14 mouse cellular contexts compared by ENCODE assay signal in genomic region chr3:146778913-146779312, GRCm38 (mm10). TPM values are rescaled to one million over a fixed set of nuclear protein-coding genes. Genes with fewer than 3 reads are reported as not detected.
DNase-seq lines count a peak whose midpoint lies in the region; ATAC-seq and TF ChIP-seq lines count a peak whose summit lies in the region.
"Had no signal": no experiment of that assay in that cellular context is flagged by ENCODE, and none has a peak within 500 bp of the region (broad histone marks: within the 10 kb centered on the region; RNA-seq: fewer than 3 reads in every experiment).

No protein-coding gene starts in this region.

- no peaks in the 10 kb centered on the region for H3K27me3 ChIP-seq in midbrain, embryonic 12.5 days
- no peaks in the 10 kb centered on the region for H3K27me3 ChIP-seq in midbrain, postnatal 0 days (ENCODE audit: insufficient read depth, low read length)
- H3K27me3 ChIP-seq in megakaryocyte, embryonic 14.5 days (replicated peaks): no peaks in the 10 kb centered on the region

- peaks cover 5% of the 10 kb centered on the region for H3K4me1 ChIP-seq in midbrain, embryonic 12.5 days
- 0 out of 2 replicates have a peak, but pooled peaks cover 4% of the 10 kb centered on the region for H3K4me1 ChIP-seq in midbrain, postnatal 0 days (ENCODE audit: insufficient read depth, low read length)
- H3K4me1 ChIP-seq in megakaryocyte, embryonic 14.5 days: peaks cover 77% of the 10 kb centered on the region

- no peak overlapping the region for H3K4me3 ChIP-seq in midbrain, embryonic 12.5 days
- H3K4me3 ChIP-seq in midbrain, postnatal 0 days (ENCODE audit: low read depth, low read length): no peak overlapping the region
- H3K4me3 ChIP-seq in megakaryocyte, embryonic 14.5 days (replicated peaks): peak overlapping the region; percentile 82
- H3K4me3 ChIP-seq: erythroblast, embryonic 14.5 days had no signal

- H3K27ac ChIP-seq in midbrain, embryonic 12.5 days (replicated peaks): no peak overlapping the region
- no peak overlapping the region for H3K27ac ChIP-seq in midbrain, postnatal 0 days (ENCODE audit: low read depth, low read length)
- H3K27ac ChIP-seq: liver, embryonic 14.5 days had no signal

- 0 out of 2 replicates have a peak overlapping the region, but pooled peaks have one; percentile 11 for H3K9ac ChIP-seq in midbrain, embryonic 12.5 days (replicated peaks)
- H3K9ac ChIP-seq in midbrain, postnatal 0 days (replicated peaks; ENCODE audit: low read length, poor library complexity, severe bottlenecking): no peak overlapping the region
- H3K9ac ChIP-seq: liver, embryonic 14.5 days had no signal

- H3K36me3 ChIP-seq in midbrain, embryonic 12.5 days: no peaks in the 10 kb centered on the region
- no peaks in the 10 kb centered on the region for H3K36me3 ChIP-seq in midbrain, postnatal 0 days (ENCODE audit: insufficient read depth, low read length)
- H3K36me3 ChIP-seq in megakaryocyte, embryonic 14.5 days (replicated peaks; ENCODE audit: low read length): peaks cover 6% of the 10 kb centered on the region

- no peak for DNase-seq in midbrain, postnatal 0 days (ENCODE audit: low spot score)
- peak; percentile 39 to 40 for DNase-seq in thymus, postnatal 36 days
- DNase-seq in layer of hippocampus, adult 9-10 months (ENCODE audit: low spot score): no peak
- DNase-seq: cerebellum, adult 9-10 months; layer of hippocampus, adult 9-11 months; lung, postnatal 14 days had no signal

- no peaks in the 10 kb centered on the region for H3K9me3 ChIP-seq in midbrain, embryonic 12.5 days
- H3K9me3 ChIP-seq in midbrain, postnatal 0 days (ENCODE audit: low read length): no peaks in the 10 kb centered on the region
- no peaks in the 10 kb centered on the region for H3K9me3 ChIP-seq in megakaryocyte, embryonic 14.5 days
- H3K9me3 ChIP-seq: G1E had no signal

- TF ChIP-seq CTCF in midbrain, postnatal 0 days (IDR thresholded peaks at IDR 0.05): no peak

- 86% methylated on average over 8 of the region's 8 CpGs for WGBS in midbrain, embryonic 12.5 days
- WGBS in midbrain, postnatal 0 days: 80% methylated on average over 8 of the region's 8 CpGs

- H3K4me2 ChIP-seq in midbrain, embryonic 12.5 days (replicated peaks): no peak overlapping the region
- H3K4me2 ChIP-seq in midbrain, postnatal 0 days (ENCODE audit: low read depth, low read length, poor library complexity, severe bottlenecking): no peak overlapping the region

- no peak for ATAC-seq in midbrain, embryonic 12.5 days (ENCODE audit: low FRiP score, low read depth)
- ATAC-seq in midbrain, postnatal 0 days (ENCODE audit: low FRiP score): no peak
- peak; percentile 55 for ATAC-seq in common myeloid progenitor, adult 5-6 weeks (replicated peaks; ENCODE audit: low read depth, poor library complexity, severe bottlenecking)
- no peak for ATAC-seq in activated CD4-positive, CD25-positive, alpha-beta regulatory T cell, adult 4 months
- ATAC-seq: inflammation-experienced regulatory T-cells, adult 6 months had no signal

RNA-seq across cellular contexts. Expression of gene Prkacb, which starts 33.9 kb away (rescaled TPM):
- polyA plus RNA-seq in midbrain, embryonic 12.5 days (2016; fragmentation: Nextera tagmentation; extraction: Ambion mirVana): 100 and 103 TPM in 2 replicates
- 311 and 350 TPM in 2 replicates for total RNA-seq in midbrain, postnatal 0 days (2014; rRNA removed)
- polyA plus RNA-seq in midbrain, postnatal 0 days (2015; fragmentation: Nextera tagmentation; extraction: Ambion mirVana): 220 and 221 TPM in 2 replicates
- total RNA-seq in common myeloid progenitor, adult 5-6 weeks (2017): 101 and 102 TPM in 2 replicates
- 5.7 and 10.8 TPM in 2 replicates for polyA plus RNA-seq in megakaryocyte, embryonic 14.5 days (2012; ENCODE audit: insufficient read depth, low replicate concordance)
- 100 to 1,000 TPM; 127 to 144 TPM for polyA plus RNA-seq in activated CD4-positive, CD25-positive, alpha-beta regulatory T cell, adult 4 months (2017; shearing (Covaris generic))

Comparison
In these comparisons a context has a peak if more than half of its experiments do, and no peak if none do; other contexts are left out.
1. DNase-seq: peak in thymus, postnatal 36 days (2 of 2); none in midbrain, postnatal 0 days (single experiment) and layer of hippocampus, adult 9-10 months (single experiment).